Mouse (Mus musculus): ENCODE measurements around the gene Tpst1. TPM values are rescaled to one million over a fixed set of nuclear protein-coding genes. Genes with fewer than 3 reads are reported as not detected.

Gene Tpst1
- polyA plus RNA-seq, 1 experiment from 2014 or later, result 72.9 TPM

DNA sequence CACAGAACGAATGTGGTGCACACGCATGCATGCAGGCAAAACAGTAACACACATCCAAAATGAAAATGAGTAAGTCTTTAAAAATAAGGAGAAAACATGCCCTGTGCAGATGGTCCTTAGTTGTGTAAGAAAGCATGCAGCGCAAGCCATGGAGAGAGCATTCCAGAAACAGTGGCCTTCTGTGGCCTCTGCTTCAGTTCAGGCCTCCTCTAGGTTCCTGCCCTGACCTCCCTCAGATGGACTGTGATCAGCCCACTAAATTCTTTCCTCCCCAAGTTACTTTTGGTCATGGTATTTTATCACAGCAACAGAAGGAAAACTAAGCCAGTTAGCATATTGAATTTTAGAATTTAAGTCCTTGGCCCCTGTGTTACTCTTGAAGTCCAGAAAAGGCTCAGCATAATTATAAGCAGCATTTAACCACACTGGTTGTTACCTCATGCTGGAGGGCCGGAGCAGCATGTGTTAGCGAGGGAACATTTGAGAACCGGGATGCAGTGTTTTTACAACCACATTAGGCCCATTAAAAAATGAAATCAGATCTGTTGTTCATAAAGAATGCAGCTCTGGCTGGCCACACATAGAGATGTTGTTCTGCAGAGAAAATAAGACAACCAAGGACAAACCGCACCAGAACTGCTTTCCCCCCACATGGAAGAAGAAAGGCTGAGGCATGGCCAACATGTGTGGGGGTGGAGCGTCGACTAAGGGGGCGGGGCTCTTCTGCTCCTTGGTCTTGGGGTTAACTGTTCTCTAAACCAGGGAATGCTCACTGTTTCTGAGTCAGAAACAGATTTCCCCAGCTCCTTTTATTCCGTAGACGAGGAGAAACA lies 37.7 kb downstream of the Tpst1 start:
- DNase-seq (ENCODE audit: low spot score) (no peak), ATAC-seq (replicated peaks; ENCODE audit: insufficient number of reproducible peaks, low FRiP score, low TSS enrichment, low read depth) (no peak)
- no peak overlapping the region for H3K4me3 ChIP-seq (ENCODE audit: low read depth, low read length)
- no peak overlapping the region for H3K27ac ChIP-seq (replicated peaks; ENCODE audit: low read depth, low read length)
- H3K27me3 ChIP-seq (ENCODE audit: control insufficient read depth, insufficient read depth, low read length), result no peaks in the 10 kb centered on the region
- no peaks in the 10 kb centered on the region for H3K36me3 ChIP-seq (replicated peaks; ENCODE audit: control insufficient read depth, insufficient read depth, low read depth, low read length)
- WGBS, result 78% methylated on average over 12 of the region's 12 CpGs
- H3K4me2 ChIP-seq (ENCODE audit: low read depth, low read length), result no peak overlapping the region
- no peaks in the 10 kb centered on the region for H3K9me3 ChIP-seq (replicated peaks; ENCODE audit: control insufficient read depth, low read length)
- no peak overlapping the region for H3K9ac ChIP-seq (replicated peaks; ENCODE audit: low read length)
- no peaks in the 10 kb centered on the region for H3K4me1 ChIP-seq (ENCODE audit: control insufficient read depth, insufficient read depth, low read length)

- Histone ChIP-seq H3K9ac (replicated peaks; ENCODE audit: low read length) (no peak overlapping the region), H3K4me1 (ENCODE audit: control insufficient read depth, insufficient read depth, low read length) (no peaks in the 10 kb centered on the region), H3K36me3 (replicated peaks; ENCODE audit: control insufficient read depth, insufficient read depth, low read depth, low read length) (no peaks in the 10 kb centered on the region), H3K4me2 (ENCODE audit: low read depth, low read length) (no peak overlapping the region), H3K27me3 (ENCODE audit: control insufficient read depth, insufficient read depth, low read length) (no peaks in the 10 kb centered on the region), H3K9me3 (replicated peaks; ENCODE audit: control insufficient read depth, low read length) (no peaks in the 10 kb centered on the region), H3K27ac (replicated peaks; ENCODE audit: low read depth, low read length) (no peak overlapping the region), H3K4me3 (ENCODE audit: low read depth, low read length) (no peak overlapping the region)
- ATAC-seq (replicated peaks; ENCODE audit: insufficient number of reproducible peaks, low FRiP score, low TSS enrichment, low read depth), result no peak
- no peak for DNase-seq (ENCODE audit: low spot score)
Observed at GRCm38 (mm10) chr5:130112653-130113052, 39.5 kb downstream of the Tpst1 start.

DNA sequence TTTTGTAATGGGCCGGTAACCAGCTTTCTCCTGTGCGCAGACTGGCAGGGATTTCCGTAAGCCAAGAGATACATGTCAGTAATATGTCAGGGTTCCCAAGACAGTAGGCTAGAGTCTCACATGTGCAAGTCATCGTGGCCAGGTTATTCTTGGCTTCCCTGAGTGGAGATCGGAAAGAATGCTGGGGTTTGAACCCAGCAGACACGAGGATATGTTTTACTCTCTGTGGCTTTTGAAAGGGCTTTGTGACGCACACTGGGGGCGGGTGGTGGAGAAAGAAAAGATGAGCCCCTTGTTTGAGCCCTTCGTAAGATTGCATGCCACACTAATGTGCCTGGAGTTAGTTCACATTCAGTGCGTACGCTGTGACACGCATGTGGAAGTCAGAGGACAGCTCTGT lies 43.0 kb downstream of the Tpst1 start:
- Histone ChIP-seq H3K27ac (replicated peaks; ENCODE audit: low read depth, low read length) (no peak overlapping the region), H3K9ac (replicated peaks; ENCODE audit: low read length) (no peak overlapping the region)

GRCm38 (mm10) chr5:130116857-130117256 lies 43.7 kb downstream of the Tpst1 start:
- WGBS, result 69% methylated on average over 7 of the region's 7 CpGs
- H3K9ac ChIP-seq (replicated peaks; ENCODE audit: low read length), result no peak overlapping the region
- H3K4me1 ChIP-seq (ENCODE audit: control insufficient read depth, insufficient read depth, low read length), result no peaks in the 10 kb centered on the region
- no peaks in the 10 kb centered on the region for H3K27me3 ChIP-seq (ENCODE audit: control insufficient read depth, insufficient read depth, low read length)
- ATAC-seq (replicated peaks; ENCODE audit: insufficient number of reproducible peaks, low FRiP score, low TSS enrichment, low read depth) (no peak), DNase-seq (ENCODE audit: low spot score) (peak; percentile 40)
- no peak overlapping the region for H3K4me2 ChIP-seq (ENCODE audit: low read depth, low read length)
- H3K9me3 ChIP-seq (replicated peaks; ENCODE audit: control insufficient read depth, low read length), result no peaks in the 10 kb centered on the region
- H3K36me3 ChIP-seq (replicated peaks; ENCODE audit: control insufficient read depth, insufficient read depth, low read depth, low read length), result no peaks in the 10 kb centered on the region
- H3K27ac ChIP-seq (replicated peaks; ENCODE audit: low read depth, low read length), result no peak overlapping the region
- no peak overlapping the region for H3K4me3 ChIP-seq (ENCODE audit: low read depth, low read length)

More for the DNA sequence above, 43.0 kb downstream of the Tpst1 start:
- Histone ChIP-seq H3K9me3 (replicated peaks; ENCODE audit: control insufficient read depth, low read length) (no peaks in the 10 kb centered on the region), H3K4me2 (ENCODE audit: low read depth, low read length) (no peak overlapping the region), H3K27me3 (ENCODE audit: control insufficient read depth, insufficient read depth, low read length) (no peaks in the 10 kb centered on the region), H3K4me3 (ENCODE audit: low read depth, low read length) (no peak overlapping the region), H3K4me1 (ENCODE audit: control insufficient read depth, insufficient read depth, low read length) (no peaks in the 10 kb centered on the region), H3K36me3 (replicated peaks; ENCODE audit: control insufficient read depth, insufficient read depth, low read depth, low read length) (no peaks in the 10 kb centered on the region)
- ATAC-seq (replicated peaks; ENCODE audit: insufficient number of reproducible peaks, low FRiP score, low TSS enrichment, low read depth) (no peak), DNase-seq (ENCODE audit: low spot score) (no peak)
- whole genome bisulfite sequencing, result 92% methylated on average over 12 of the region's 12 CpGs

- DNase-seq (ENCODE audit: low spot score), result no peak
- Histone ChIP-seq H3K36me3 (replicated peaks; ENCODE audit: control insufficient read depth, insufficient read depth, low read depth, low read length) (no peaks in the 10 kb centered on the region), H3K4me2 (ENCODE audit: low read depth, low read length) (no peak overlapping the region), H3K4me3 (ENCODE audit: low read depth, low read length) (no peak overlapping the region), H3K9me3 (replicated peaks; ENCODE audit: control insufficient read depth, low read length) (no peaks in the 10 kb centered on the region), H3K4me1 (ENCODE audit: control insufficient read depth, insufficient read depth, low read length) (no peaks in the 10 kb centered on the region), H3K27me3 (ENCODE audit: control insufficient read depth, insufficient read depth, low read length) (no peaks in the 10 kb centered on the region), H3K9ac (replicated peaks; ENCODE audit: low read length) (no peak overlapping the region), H3K27ac (replicated peaks; ENCODE audit: low read depth, low read length) (no peak overlapping the region)
- 83% methylated on average over 6 of the region's 6 CpGs for WGBS
- no peak for ATAC-seq (replicated peaks; ENCODE audit: insufficient number of reproducible peaks, low FRiP score, low TSS enrichment, low read depth)
Observed at GRCm38 (mm10) chr5:130117932-130118331, 44.8 kb downstream of the Tpst1 start.

- H3K27me3 ChIP-seq (ENCODE audit: control insufficient read depth, insufficient read depth, low read length), result no peaks in the 10 kb centered on the region
- WGBS, result 82% methylated on average over 3 of the region's 3 CpGs
- ATAC-seq (replicated peaks; ENCODE audit: insufficient number of reproducible peaks, low FRiP score, low TSS enrichment, low read depth), result no peak
- no peak overlapping the region for H3K27ac ChIP-seq (replicated peaks; ENCODE audit: low read depth, low read length)
- H3K4me2 ChIP-seq (ENCODE audit: low read depth, low read length), result no peak overlapping the region
- no peak overlapping the region for H3K4me3 ChIP-seq (ENCODE audit: low read depth, low read length)
- H3K36me3 ChIP-seq (replicated peaks; ENCODE audit: control insufficient read depth, insufficient read depth, low read depth, low read length), result no peaks in the 10 kb centered on the region
- H3K9me3 ChIP-seq (replicated peaks; ENCODE audit: control insufficient read depth, low read length), result no peaks in the 10 kb centered on the region
- DNase-seq (ENCODE audit: low spot score), result no peak
- H3K9ac ChIP-seq (replicated peaks; ENCODE audit: low read length), result no peak overlapping the region
- no peaks in the 10 kb centered on the region for H3K4me1 ChIP-seq (ENCODE audit: control insufficient read depth, insufficient read depth, low read length)
Observed at GRCm38 (mm10) chr5:130119236-130119635, 46.1 kb downstream of the Tpst1 start.

- Histone ChIP-seq H3K4me3 (ENCODE audit: low read depth, low read length) (no peak overlapping the region), H3K9me3 (replicated peaks; ENCODE audit: control insufficient read depth, low read length) (no peaks in the 10 kb centered on the region), H3K9ac (replicated peaks; ENCODE audit: low read length) (no peak overlapping the region), H3K27ac (replicated peaks; ENCODE audit: low read depth, low read length) (no peak overlapping the region), H3K27me3 (ENCODE audit: control insufficient read depth, insufficient read depth, low read length) (no peaks in the 10 kb centered on the region), H3K4me2 (ENCODE audit: low read depth, low read length) (no peak overlapping the region), H3K36me3 (replicated peaks; ENCODE audit: control insufficient read depth, insufficient read depth, low read depth, low read length) (no peaks in the 10 kb centered on the region), H3K4me1 (ENCODE audit: control insufficient read depth, insufficient read depth, low read length) (no peaks in the 10 kb centered on the region)
- DNase-seq (ENCODE audit: low spot score) (no peak), ATAC-seq (replicated peaks; ENCODE audit: insufficient number of reproducible peaks, low FRiP score, low TSS enrichment, low read depth) (no peak)
- WGBS, result 79% methylated on average over 12 of the region's 12 CpGs
Observed at GRCm38 (mm10) chr5:130120070-130120736, 47.1 kb downstream of the Tpst1 start.

DNA sequence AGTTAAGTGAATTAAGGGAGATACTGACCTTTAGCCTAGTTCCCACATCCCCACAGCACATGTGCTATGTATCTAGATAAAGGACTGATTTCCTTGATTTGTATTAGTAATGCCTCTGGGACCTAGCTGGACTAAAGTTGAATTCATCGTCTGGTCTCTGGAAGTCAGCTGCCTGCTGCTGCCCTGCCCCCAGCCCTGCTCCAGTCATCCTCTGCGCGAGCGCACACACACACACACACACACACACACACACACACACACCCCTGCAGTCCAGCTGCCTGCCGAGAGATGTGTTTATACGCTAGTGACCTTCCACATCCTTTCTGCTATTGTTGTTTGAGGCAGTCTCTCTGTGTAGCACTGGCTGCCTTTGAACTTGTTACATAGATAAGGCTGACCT lies 47.8 kb downstream of the Tpst1 start:
- DNase-seq (ENCODE audit: low spot score), result peak; percentile 18
- Histone ChIP-seq H3K4me2 (ENCODE audit: low read depth, low read length) (no peak overlapping the region), H3K27ac (replicated peaks; ENCODE audit: low read depth, low read length) (no peak overlapping the region), H3K4me1 (ENCODE audit: control insufficient read depth, insufficient read depth, low read length) (no peaks in the 10 kb centered on the region), H3K4me3 (ENCODE audit: low read depth, low read length) (no peak overlapping the region), H3K9me3 (replicated peaks; ENCODE audit: control insufficient read depth, low read length) (no peaks in the 10 kb centered on the region), H3K9ac (replicated peaks; ENCODE audit: low read length) (no peak overlapping the region), H3K36me3 (replicated peaks; ENCODE audit: control insufficient read depth, insufficient read depth, low read depth, low read length) (no peaks in the 10 kb centered on the region), H3K27me3 (ENCODE audit: control insufficient read depth, insufficient read depth, low read length) (no peaks in the 10 kb centered on the region)
- 34% methylated on average over 6 of the region's 6 CpGs for WGBS
- peak; percentile 75 for ATAC-seq (replicated peaks; ENCODE audit: insufficient number of reproducible peaks, low FRiP score, low TSS enrichment, low read depth)
